Mouse (Mus musculus) gastrocnemius, adult 2 months (tissue): Measurements from ENCODE around the gene Nufip2. TPM values are rescaled to one million over a fixed set of nuclear protein-coding genes. Genes with fewer than 3 reads are reported as not detected.
"Not testable (repeated sequence)": the region's sequence is repeated elsewhere in the genome, so short reads cannot be mapped to it uniquely, and the experiment has no call there.

Experiments
- DNase-seq: peaks from one replicate; pipeline ENCODE4 v3.0.0; 2022
- H3K27ac ChIP-seq: fragments of 200-600 bp; 2 replicates; pipeline ENCODE4 v1.8.1; 2022; ENCODE audit warnings: mild to moderate bottlenecking
- H3K4me3 ChIP-seq: fragments of 200-600 bp; 2 replicates; pipeline ENCODE4 v1.8.1; 2022; ENCODE audit warnings: mild to moderate bottlenecking, moderate library complexity
- CTCF ChIP-seq: fragments of 200-600 bp; IDR thresholded peaks from 2 replicates; pipeline ENCODE4 v1.8.1; 2022; ENCODE audit warnings: antibody characterized with exemption, mild to moderate bottlenecking, moderate library complexity
- intact Hi-C: fragments of 180-260 bp; cut with DNase I; formaldehyde crosslinking; loops from one replicate; pipeline ENCODE4 v1.15.1; 2025
- long read RNA-seq, 2 experiments: library from polyadenylated mRNA; stranded (forward); transcript quantifications; one replicate each; pipeline ENCODE4 v2.0.0; 2021
- total RNA-seq, 2 experiments: library from RNA; stranded (reverse); gene quantifications; 2 replicates each; pipeline ENCODE4 v1.2.3; 2021

Gene Nufip2
- 10 to 100 TPM; 36.9 to 43.8 TPM for total RNA-seq
- long read RNA-seq, experiment 1, full-length matches to known transcripts, result 2 of 5 reads
- long read RNA-seq, experiment 1, partial matches to known transcripts, result 0 of 5 reads
- long read RNA-seq, experiment 1, other reads (novel, unspliced or antisense), result 3 of 5 reads
- long read RNA-seq, experiment 2, full-length matches to known transcripts, result 3 of 7 reads
- long read RNA-seq, experiment 2, partial matches to known transcripts, result 1 of 7 reads
- long read RNA-seq, experiment 2, other reads (novel, unspliced or antisense), result 3 of 7 reads

DNA sequence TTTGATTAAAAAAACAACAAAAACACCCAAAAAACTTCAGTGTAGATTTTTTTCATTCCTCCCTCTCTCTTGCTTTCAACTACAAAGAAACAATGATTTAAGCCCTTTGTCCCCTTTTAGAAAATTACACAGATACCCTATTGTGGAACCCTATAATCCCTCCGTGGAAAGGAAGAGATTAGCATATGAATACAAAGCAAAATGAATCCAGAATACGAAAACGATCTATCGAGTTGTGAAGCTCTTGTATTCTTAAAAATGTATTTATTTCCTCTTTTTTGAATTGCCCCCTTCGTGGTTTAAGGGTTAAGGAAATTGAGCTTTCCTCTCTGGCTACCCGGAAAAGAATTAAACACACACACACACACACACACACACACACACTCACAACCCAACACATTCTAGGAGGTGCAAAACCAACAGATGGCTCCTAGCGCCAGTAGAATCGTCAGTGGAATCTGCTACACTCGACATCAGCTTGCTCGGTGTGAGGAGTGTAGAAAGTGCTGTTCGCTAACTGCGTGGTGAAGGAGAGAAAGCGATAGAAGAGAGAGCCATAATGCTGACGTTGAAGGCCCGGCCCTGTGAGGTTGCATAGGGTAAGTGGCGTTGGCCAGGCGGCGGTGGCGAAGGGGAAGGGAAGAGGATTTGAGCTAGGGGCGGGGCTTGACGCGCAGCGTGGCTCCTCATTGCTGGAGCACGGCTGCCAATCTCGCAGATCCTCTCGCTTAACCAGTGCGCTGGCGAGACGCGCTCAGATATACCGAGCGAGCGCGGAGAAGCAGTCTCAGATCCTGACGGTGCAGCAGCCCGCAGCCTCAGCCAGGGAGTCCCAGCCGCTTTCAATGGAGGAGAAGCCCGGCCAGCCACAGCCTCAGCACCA lies at the start of gene Nufip2:
Gene Nufip2, plus strand, starts transcription at position 773 of the 883 bp plus-strand sequence.
- intact Hi-C loops, result loop anchor here (5.0 kb wide), 1 partner anchor 117 kb away; no protein-coding TSS in a partner anchor
- Histone ChIP-seq H3K27ac (peak within 1 kb of the TSS; percentile 100), H3K4me3 (peak within 1 kb of the TSS; percentile 75)
- peak; percentile 99 for DNase-seq
- TF ChIP-seq CTCF, result no peak

DNA sequence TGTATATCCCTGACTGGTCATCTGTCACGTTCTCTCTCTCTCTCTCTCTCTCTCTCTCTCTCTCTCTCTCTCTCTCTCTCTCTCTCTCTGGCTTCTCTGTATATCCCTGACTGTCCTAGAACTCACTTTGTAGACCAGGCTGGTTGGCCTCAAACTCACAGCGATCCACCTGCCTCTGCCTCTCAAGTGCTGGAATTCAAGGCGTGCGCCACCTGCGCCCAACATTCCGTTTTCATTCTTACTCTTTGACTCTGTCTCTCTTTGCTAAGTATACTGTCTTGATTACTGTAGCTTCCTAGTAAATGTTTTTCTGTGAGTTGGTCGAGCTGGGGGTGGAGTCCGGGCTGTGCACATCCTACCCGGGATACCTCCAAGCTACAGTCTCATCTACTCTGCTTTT lies 44.6 kb upstream of the Nufip2 start:
- intact Hi-C loops, result no loop called here
- no peak overlapping the region for H3K27ac ChIP-seq
- TF ChIP-seq CTCF, result no peak
- DNase-seq, result no peak
- no peak overlapping the region for H3K4me3 ChIP-seq

DNA sequence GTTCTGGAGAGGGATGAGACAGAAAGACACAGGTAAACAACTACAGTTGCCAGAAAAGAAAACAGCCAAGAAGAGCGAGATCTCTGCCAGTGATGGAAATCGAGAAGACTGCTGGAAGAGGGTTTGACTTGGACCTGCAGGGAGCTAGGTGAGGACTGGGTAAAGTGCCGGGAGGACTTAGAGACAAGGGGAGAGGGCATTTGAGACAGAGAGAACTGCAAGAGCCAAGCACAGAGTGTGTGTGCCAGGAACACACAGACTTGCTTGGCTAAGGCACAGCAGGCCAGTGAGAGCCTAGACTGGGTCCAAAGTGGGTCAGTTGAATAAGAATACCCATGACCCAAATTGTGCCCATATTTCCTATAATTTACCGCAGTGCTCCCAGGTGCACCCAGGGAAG lies 40.5 kb upstream of the Nufip2 start:
- no peak overlapping the region for H3K4me3 ChIP-seq
- TF ChIP-seq CTCF, result no peak
- intact Hi-C loops, result no loop called here
- peak; percentile 66 for DNase-seq
- H3K27ac ChIP-seq, result peak overlapping the region; percentile 20; the same call in 1 of the 2 replicates

- intact Hi-C loops, result no loop called here
- Histone ChIP-seq H3K27ac (no peak overlapping the region), H3K4me3 (no peak overlapping the region)
- no peak for TF ChIP-seq CTCF
- no peak for DNase-seq
Measured at GRCm38 (mm10) chr11:77648878-77649277, 37.1 kb upstream of the Nufip2 start.

- intact Hi-C loops, result no loop called here
- DNase-seq, result no peak
- Histone ChIP-seq H3K27ac (no peak overlapping the region), H3K4me3 (no peak overlapping the region)
- no peak for TF ChIP-seq CTCF
Measured at GRCm38 (mm10) chr11:77652484-77652883, 33.5 kb upstream of the Nufip2 start.

GRCm38 (mm10) chr11:77653406-77654190 lies 32.4 kb upstream of the Nufip2 start:
- DNase-seq, H3K4me3 ChIP-seq, intact Hi-C loops, H3K27ac ChIP-seq: not testable (repeated sequence)

GRCm38 (mm10) chr11:77659986-77660385 lies 26.0 kb upstream of the Nufip2 start:
- no peak for TF ChIP-seq CTCF
- Histone ChIP-seq H3K27ac (no peak overlapping the region), H3K4me3 (no peak overlapping the region)
- intact Hi-C loops, result no loop called here
- no peak for DNase-seq

- no peak for TF ChIP-seq CTCF
- H3K4me3 ChIP-seq, result no peak overlapping the region
- DNase-seq, result no peak
- intact Hi-C loops, result no loop called here
- H3K27ac ChIP-seq, result no peak overlapping the region
Measured at GRCm38 (mm10) chr11:77663639-77664038, 22.3 kb upstream of the Nufip2 start.

GRCm38 (mm10) chr11:77664046-77664445 lies 21.9 kb upstream of the Nufip2 start:
- intact Hi-C loops, result no loop called here
- no peak for TF ChIP-seq CTCF
- no peak for DNase-seq
- Histone ChIP-seq H3K4me3 (no peak overlapping the region), H3K27ac (no peak overlapping the region)

- H3K4me3 ChIP-seq, DNase-seq, intact Hi-C loops, H3K27ac ChIP-seq: not testable (repeated sequence)
Measured at GRCm38 (mm10) chr11:77665384-77665783, 20.6 kb upstream of the Nufip2 start.

GRCm38 (mm10) chr11:77666766-77667165 lies 19.2 kb upstream of the Nufip2 start:
- DNase-seq, H3K27ac ChIP-seq, H3K4me3 ChIP-seq, intact Hi-C loops: not testable (repeated sequence)

- Histone ChIP-seq H3K27ac (no peak overlapping the region), H3K4me3 (no peak overlapping the region)
- TF ChIP-seq CTCF, result no peak
- intact Hi-C loops, result no loop called here
- no peak for DNase-seq
Measured at GRCm38 (mm10) chr11:77672746-77673145, 13.2 kb upstream of the Nufip2 start.
